Mouse (Mus musculus): ENCODE data around the gene Tcirg1.
A peak's percentile ranks its signal among the peaks of the same experiment; 100 is the strongest.

Tcirg1 gene

DNA sequence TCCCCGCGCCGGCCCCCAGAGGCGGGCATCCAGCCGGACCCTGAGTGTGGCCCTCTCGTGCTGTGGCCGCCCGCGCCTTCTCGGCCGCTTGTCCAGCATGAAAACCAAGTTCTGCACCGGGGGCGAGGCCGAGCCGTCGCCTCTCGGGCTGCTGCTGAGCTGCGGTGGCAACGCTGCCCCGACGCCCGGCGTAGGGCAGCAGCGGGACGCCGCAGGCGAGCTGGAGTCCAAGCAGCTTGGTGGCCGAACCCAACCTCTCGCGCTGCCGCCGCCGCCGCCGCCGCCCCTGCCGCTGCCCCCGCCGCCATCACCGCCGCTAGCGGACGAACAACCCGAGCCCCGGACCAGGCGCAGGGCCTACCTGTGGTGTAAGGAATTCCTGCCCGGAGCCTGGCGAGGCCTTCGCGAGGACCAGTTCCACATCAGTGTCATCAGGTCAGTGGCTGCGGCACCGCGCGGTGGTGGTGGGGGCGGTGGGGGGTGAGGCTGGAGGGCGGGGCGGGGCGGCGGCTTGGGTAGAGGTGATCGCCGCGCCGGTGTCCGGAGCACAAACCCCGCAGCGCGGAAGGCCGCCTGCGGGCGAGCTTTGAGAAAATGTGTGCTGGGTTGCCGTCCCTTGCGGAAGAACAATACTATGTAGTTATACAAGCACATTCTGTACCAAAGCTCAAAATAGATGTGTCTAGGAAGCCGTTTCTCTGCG is 54.8 kb downstream of the Tcirg1 start:
- DNase-seq (ENCODE audit: low spot score in 2 of 2), result peak; percentile 66 to 68

DNA sequence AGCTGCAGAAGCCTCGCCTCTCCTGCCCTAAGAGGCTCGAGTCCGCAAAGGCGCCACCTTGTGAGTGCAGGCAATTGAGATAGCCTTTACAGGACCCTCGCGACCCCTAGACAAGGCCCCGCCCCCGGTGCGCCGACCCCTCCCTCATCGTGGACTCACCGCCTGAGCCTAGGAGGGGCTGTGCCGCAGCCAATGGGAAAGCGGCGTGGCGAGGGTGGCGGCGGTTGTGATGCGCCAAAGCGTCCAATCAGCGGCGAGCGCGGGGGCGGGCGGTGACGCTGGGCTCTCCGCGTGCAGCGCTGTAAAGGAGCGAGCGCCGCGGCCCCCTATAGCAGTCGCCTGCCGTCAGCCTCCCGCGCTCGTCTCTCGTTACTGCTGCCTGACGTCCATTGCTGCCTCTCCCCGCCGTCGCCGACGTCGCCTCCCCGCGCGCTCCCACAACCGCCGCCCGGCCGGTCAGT is 55.4 kb downstream of the Tcirg1 start, which contains the start of gene Chka:
Chka (plus strand) TSS at position 272 of the 461 bp plus-strand sequence.
- DNase-seq (ENCODE audit: low spot score in 2 of 2), result peak; percentile 90 to 96

DNA sequence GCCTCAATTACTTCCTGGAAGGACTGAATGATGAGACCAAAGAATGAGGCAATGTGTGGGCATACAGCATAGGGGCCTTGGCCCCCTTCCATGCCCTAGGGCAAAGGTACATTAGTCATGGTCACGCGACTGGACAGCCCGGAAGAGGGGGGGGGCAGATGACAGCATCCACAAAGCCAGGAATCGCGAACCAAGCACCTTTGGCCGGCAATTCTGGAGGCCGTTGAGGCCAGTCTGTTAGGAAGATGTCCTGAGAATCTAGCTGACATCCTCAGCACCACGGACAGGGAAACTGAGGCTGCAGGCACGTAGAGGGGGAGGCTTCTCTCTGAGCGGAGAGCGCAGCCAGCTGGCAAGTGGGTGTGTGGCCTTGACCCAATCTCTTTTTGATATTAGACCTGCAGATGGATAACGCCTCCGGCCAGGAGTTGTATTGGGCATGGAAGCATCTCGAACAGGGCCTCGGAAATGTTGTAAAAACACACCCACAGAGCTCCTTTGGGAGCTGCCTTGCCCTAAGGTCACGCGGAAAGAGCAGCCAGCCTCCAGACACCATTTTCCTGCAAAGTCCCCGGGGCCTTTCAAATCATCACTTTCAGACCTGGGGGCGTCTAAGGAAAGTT is 56.0 kb downstream of the Tcirg1 start:
- peak; percentile 25 to 40 for DNase-seq (ENCODE audit: low spot score in 2 of 2)

DNA sequence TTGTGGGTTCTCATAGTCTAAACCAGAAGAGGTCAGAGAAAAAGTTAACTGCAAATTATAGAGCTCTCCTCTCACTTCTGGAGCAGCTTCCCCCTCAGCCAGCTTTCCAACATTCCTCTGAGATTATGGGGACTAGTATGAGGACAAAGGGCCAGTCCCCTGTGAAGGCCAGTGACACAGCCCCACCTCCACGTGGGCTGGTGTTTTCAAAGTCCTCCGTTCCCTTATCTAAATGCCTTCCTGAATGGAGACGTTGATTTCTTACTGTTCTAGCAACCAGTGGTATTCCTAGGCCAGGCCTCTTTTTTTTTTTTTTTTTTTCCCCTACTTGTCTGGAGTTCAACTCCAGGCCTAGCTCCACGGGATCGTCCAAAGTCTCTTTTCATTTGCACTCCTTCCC is 56.9 kb downstream of the Tcirg1 start:
- no peak for DNase-seq (ENCODE audit: low spot score in 2 of 2)

DNA sequence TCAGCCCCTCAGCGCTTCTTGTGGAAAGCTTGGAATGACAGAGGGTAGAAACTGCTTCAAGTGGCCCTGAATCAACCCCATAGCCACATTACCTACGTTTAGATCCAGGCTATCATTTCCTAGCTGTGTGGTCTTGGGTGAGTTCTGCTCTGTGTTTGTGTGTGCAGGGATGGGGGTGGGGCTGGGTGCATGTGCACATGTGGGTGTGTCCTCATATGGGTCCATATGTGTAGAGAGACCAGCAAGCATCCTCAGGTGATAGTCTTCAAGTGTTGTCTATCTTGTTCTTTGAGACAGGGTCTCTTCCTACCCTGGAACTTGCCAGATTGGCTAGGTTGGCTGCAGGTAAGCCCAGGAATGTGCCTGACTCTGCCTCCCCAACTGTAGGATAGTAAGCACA is 57.7 kb downstream of the Tcirg1 start:
- DNase-seq (ENCODE audit: low spot score in 2 of 2), result no peak

DNA sequence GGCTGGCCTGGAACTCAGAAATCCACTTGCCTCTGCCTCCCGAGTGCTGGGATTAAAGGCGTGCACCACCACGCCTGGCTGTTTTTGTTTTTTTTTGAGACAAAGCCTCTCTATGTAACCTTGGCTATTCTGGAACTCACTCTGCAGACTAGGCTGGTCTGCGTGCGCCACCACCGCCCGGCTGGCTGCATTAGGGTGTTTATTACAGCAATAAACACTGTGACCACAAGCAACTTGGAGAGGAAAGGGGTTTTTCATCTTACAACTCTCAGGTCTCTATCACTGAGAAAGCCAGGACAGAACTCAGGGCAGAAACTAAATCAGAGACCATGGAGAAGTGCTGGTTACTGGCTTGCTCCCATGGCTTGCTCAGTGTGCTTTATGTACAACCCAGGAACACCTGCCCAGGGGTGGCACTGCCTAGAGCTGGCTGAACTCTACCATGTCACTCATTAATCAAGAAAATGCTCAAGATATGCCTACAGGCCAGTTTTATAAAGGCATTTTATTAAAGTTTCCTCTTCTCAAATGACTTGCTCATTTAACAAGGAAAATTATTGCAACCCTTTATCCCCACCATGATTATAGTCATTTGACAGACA is 58.6 kb downstream of the Tcirg1 start:
- no peak for DNase-seq (ENCODE audit: low spot score in 2 of 2)

DNA sequence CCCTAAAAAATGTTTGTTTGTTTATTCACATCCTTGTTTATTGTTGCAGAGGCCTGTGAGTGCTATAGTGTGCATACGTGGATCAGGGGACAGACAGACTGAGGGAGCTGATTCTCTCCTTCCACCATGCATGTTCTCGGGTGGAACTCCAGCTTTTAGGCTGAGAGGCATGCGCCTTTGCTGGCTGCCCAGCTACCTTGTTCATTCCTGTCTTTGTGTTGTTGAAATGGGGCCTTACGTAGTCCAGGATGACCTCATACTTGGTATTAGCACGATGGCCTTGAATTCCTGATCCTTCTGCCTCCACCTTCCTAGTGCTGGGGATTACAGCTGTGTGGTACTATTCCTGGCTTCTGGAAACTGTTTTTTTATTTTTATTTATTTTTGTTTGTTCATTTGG is 59.2 kb downstream of the Tcirg1 start:
- no peak for DNase-seq (ENCODE audit: low spot score in 2 of 2)

DNA sequence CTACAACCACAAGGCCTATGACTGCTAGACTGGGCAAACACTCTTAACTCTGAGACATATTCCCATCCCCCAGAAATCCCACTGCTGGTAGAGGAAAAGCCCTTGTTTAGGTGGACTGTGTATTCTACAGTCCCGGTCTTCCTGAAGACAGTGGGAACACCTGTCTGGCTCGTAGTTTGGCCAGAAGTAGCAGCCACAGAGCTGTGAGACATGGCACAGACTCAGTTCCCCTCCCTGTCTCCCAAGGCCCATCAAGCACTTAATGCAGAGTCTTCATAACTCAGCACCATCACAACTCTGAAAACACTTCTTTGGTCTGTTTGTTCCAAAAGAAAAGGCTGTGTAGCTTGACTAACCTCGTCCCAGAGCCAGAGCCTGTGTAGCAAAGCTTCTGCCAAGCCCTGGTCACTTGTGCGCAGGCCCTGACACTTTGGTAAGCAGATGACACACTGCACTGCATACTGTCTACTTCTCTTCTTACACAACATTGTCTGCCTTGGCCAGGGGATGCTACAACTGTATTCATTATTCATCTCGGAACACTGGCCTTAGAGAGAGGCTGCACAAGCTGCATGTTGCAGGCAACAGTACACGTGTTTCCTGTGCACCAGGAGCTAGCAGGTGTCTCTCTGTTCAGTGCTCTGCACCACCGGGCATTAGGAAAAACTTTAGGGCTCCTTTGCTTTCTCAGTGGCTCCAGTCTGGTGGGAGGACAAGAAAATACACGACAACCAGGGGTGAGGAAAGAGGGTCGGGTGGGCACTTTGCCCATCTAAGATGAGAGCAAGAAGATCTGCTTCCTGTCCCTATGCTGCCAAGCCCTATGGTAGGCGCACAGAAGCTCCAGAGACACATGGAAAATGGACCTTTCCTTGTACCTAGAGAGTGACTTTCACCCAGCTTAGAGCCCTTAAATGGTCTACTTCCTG is 60.0 kb downstream of the Tcirg1 start:
- DNase-seq (ENCODE audit: low spot score in 2 of 2), result no peak
